Mouse (Mus musculus) lung, postnatal 14 days (tissue): ENCODE results near the gene Pkd2l1.

Source experiments
- DNase-seq: peaks from one replicate; pipeline ENCODE4 v3.0.0; 2021

The Pkd2l1 gene

DNA sequence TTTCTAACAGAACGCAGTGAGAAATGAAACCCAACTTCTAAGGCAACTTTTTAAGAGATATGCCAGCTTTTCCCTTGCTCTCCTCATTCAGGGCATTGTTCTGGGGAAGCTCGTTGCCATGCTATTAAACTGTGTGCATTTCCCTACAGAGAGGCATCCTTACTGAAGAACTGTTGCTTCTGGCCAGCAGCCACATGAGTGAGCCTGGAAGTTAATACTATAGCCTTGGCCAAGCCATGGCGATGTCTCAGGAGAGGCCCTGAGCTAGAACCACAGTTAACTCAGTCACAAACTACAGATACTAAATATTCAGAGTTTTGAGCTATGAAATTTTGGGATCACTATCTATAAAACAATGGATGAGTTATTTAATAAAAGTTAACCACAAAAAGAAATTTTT, 89.2 kb downstream of the Pkd2l1 start:
- no peak for DNase-seq

DNA sequence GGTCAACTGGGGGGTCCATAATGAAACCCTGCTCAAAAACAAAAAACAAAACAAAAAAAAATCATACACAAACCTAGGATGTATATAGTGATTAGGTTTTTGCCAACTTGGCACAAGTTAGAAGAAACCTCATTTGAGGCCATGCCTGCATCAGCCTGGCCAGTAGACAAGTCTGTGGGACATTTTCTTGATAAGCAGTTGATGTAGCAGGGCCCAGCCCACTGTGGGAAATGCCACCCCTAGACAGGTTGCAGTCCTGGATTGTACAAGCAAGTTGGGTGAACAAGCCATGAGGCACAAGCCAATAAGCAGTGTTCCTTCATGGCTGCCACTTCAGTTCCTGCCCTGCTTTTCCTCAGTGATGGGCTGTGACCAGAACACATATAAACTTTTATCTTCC, 91.4 kb downstream of the Pkd2l1 start:
- no peak for DNase-seq
